Mouse (Mus musculus): Measurements from ENCODE around the gene 4930404N11Rik. TPM values are rescaled to one million over a fixed set of nuclear protein-coding genes. Genes with fewer than 3 reads are reported as not detected.

The 4930404N11Rik gene
- polyA plus RNA-seq, 1 experiment from 2014 or later = 0.37 TPM

DNA sequence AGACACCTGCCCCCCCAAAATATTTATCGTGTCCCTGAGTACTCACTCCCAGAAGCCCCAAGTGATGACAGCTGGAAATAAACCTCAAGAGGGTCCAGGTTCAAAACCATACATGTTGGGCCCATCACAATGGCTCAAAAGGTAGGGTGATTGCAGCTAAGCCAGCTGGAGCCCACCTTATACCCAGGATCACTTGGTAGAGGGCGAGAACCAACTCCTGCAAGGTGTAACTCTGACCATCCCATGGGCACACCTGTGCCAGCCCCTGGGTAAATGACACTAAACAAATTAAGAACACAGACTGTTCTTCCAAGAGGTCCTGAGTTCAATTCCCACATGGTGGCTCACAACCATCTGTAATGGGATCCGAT lies 13.6 kb upstream of the 4930404N11Rik start:
- H3K9me3 ChIP-seq (ENCODE audit: control insufficient read depth, low read length) = no peaks in the 10 kb centered on the region
- H3K27ac ChIP-seq (replicated peaks; ENCODE audit: low read depth, low read length) = peak overlapping the region; percentile 72
- peaks cover 9% of the 10 kb centered on the region; the same call in 1 of the 2 replicates for H3K36me3 ChIP-seq (ENCODE audit: control insufficient read depth, insufficient read depth, low read length)
- WGBS = 61% methylated on average over 3 of the region's 3 CpGs
- H3K9ac ChIP-seq (replicated peaks; ENCODE audit: low read length) = no peak overlapping the region; the same call in 1 of the 2 replicates
- ATAC-seq (ENCODE audit: low FRiP score, low TSS enrichment) (no peak), DNase-seq (no peak)
- peak overlapping the region; percentile 85 for H3K4me3 ChIP-seq (replicated peaks; ENCODE audit: low read depth, low read length)
- H3K4me1 ChIP-seq (ENCODE audit: control insufficient read depth, insufficient read depth, low read length) = peaks cover 20% of the 10 kb centered on the region
- no peaks in the 10 kb centered on the region for H3K27me3 ChIP-seq (ENCODE audit: control insufficient read depth, insufficient read depth, low read length)
- peak overlapping the region; percentile 63 for H3K4me2 ChIP-seq (ENCODE audit: low read length)

DNA sequence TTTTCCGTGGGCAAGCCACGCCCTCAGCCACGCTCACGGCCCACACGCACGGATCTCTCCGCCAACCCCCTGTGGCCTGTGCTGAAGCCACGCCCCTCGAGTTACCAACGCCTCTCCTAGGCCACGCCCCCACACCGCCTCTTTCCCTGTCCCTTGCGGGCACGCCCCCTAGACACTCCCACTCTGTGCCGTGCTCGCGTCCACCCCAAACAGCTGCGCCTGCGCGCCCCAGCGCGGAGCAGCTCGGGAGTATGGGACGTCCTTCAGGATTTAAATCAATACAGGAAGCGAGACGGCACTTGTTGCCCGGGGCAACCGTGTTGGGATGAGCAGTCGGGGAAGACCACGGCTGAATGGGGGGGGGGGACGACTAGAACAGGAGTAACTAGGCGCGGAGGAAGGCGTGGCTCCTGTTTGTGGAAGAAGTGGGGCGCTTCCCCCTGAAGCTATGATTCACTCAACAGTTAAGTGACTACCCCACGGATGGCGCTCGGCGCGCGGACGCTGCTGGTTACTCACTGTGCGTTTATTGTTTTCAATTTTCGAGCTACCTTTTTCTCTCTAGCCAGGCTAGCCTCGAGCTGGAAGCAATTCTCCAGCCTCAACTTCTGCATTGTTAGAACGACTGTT lies 13.1 kb upstream of the 4930404N11Rik start:
- Histone ChIP-seq H3K4me2 (ENCODE audit: low read length) (peak overlapping the region; percentile 63), H3K4me1 (ENCODE audit: control insufficient read depth, insufficient read depth, low read length) (peaks cover 20% of the 10 kb centered on the region), H3K4me3 (replicated peaks; ENCODE audit: low read depth, low read length) (peak overlapping the region; percentile 85), H3K36me3 (ENCODE audit: control insufficient read depth, insufficient read depth, low read length) (peaks cover 14% of the 10 kb centered on the region), H3K9me3 (ENCODE audit: control insufficient read depth, low read length) (no peaks in the 10 kb centered on the region), H3K27ac (replicated peaks; ENCODE audit: low read depth, low read length) (peak overlapping the region; percentile 85), H3K9ac (replicated peaks; ENCODE audit: low read length) (peak overlapping the region; percentile 92), H3K27me3 (ENCODE audit: control insufficient read depth, insufficient read depth, low read length) (no peaks in the 10 kb centered on the region)
- peak; percentile 100 for DNase-seq
- peak; percentile 98 for ATAC-seq (ENCODE audit: low FRiP score, low TSS enrichment)
- under 1% methylated on average over 46 of the region's 46 CpGs for WGBS

DNA sequence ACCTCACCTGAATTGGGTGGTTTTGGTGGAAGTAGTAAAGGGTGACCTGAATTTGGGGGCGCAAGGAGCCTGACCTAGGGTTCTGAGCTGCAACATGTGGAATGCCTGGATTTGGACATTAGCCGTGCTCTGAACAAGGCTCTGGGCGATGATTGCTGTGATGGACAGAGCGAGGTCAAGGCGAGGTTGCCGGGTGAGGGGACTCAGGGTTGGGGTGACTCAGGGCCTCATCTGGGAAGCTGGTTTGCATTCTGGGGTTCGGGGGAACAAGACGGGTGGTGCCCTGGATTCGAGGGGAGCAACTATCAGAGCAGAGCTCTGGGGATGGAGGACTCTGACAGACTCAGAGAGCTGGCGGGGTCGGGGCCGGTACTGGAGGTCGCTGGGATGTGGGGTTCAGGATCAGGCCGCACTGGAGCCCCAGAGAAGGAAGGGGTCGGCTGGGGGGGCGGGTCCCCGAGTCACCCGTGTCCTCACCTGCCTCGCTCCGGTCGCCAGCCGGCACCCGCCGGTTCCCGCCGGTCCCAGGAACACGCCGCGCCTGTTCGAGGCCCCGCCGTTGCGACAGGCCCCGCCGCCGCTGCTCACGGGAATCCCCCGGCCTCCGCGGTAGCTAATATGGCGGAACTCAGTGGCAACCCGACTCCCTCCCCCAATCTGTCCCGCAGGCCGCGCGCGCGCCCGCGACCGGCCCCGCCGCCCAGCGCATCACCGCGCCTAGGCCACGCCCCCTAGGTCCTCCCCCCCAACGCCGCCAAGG lies 12.4 kb upstream of the 4930404N11Rik start, which contains the start of gene Fzr1:
TSS of gene Fzr1 (minus strand) at position 724 of the 760 bp plus-strand sequence.
- Histone ChIP-seq H3K27me3 (ENCODE audit: control insufficient read depth, insufficient read depth, low read length) (no peaks in the 10 kb centered on the region), H3K36me3 (ENCODE audit: control insufficient read depth, insufficient read depth, low read length) (peaks cover 21% of the 10 kb centered on the region), H3K4me3 (replicated peaks; ENCODE audit: low read depth, low read length) (peak within 1 kb of the TSS; percentile 85), H3K4me2 (ENCODE audit: low read length) (peak within 1 kb of the TSS; percentile 91), H3K9me3 (ENCODE audit: control insufficient read depth, low read length) (no peaks in the 10 kb centered on the region), H3K4me1 (ENCODE audit: control insufficient read depth, insufficient read depth, low read length) (peaks cover 20% of the 10 kb centered on the region), H3K27ac (replicated peaks; ENCODE audit: low read depth, low read length) (peak within 1 kb of the TSS; percentile 85), H3K9ac (replicated peaks; ENCODE audit: low read length) (peak within 1 kb of the TSS; percentile 92)
- WGBS = under 1% methylated on average over 58 of the region's 59 CpGs
- no peak for DNase-seq
- peak; percentile 49 for ATAC-seq (ENCODE audit: low FRiP score, low TSS enrichment)

DNA sequence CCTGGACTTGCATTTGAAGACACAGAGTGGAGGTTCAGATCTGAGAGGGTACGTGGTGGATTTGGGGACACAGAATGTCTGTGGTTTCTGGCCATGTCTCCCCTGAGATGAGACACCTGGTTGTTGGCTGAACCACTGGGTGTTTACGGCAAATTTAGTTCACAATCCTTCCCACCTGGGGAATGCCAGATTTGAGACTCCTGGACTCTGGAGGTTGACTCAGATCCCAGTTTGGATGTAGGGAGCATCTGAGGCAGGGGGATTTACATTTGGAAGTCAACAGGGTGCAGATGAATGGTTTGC lies 11.7 kb upstream of the 4930404N11Rik start:
- Histone ChIP-seq H3K4me3 (replicated peaks; ENCODE audit: low read depth, low read length) (peak overlapping the region; percentile 85), H3K27ac (replicated peaks; ENCODE audit: low read depth, low read length) (no peak overlapping the region), H3K9me3 (ENCODE audit: control insufficient read depth, low read length) (no peaks in the 10 kb centered on the region), H3K9ac (replicated peaks; ENCODE audit: low read length) (peak overlapping the region; percentile 92), H3K27me3 (ENCODE audit: control insufficient read depth, insufficient read depth, low read length) (no peaks in the 10 kb centered on the region), H3K4me2 (ENCODE audit: low read length) (peak overlapping the region; percentile 91), H3K36me3 (ENCODE audit: control insufficient read depth, insufficient read depth, low read length) (peaks cover 24% of the 10 kb centered on the region), H3K4me1 (ENCODE audit: control insufficient read depth, insufficient read depth, low read length) (peaks cover 20% of the 10 kb centered on the region)
- DNase-seq (no peak), ATAC-seq (ENCODE audit: low FRiP score, low TSS enrichment) (no peak)
- 65% methylated on average over 2 of the region's 2 CpGs for WGBS

DNA sequence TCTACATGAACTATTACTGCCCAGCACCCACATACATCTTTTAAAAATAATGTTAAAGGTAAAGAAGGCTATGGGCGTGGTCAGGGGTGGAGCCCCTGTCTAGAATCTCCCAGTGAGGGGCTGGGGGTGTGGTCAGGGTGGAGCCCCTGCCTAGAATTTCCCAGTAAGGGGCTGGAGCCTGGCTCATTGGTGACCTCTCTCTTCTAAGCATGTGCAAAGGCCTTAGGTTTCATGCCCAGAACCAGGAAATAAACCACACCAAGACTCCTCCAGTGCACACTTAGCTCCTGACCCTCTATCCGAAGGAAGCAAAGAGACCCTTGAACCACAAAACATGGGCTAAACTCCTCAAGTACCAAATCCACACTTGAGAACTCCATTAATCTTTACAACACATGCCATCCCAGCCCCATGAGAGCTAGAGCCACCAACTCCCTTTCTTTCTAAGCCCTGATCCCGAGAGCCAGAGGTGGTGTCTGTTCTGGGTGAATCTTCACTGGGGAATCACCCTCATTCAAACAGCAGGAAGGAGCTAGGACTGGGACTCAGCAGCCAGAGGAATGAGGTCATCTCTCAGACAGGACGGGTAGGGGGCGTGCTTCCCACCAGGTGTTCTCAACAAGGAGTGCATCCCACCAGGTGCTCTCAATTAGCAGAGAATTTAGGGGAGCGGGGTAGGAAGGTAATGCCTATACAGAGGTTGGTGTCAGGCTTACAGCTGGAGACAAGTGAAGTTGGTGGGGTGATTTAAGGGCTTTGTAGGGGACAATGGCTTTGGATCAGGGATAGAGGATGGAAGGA lies 11.1 kb upstream of the 4930404N11Rik start:
- WGBS = 45% methylated on average over 6 of the region's 6 CpGs
- no peaks in the 10 kb centered on the region for H3K27me3 ChIP-seq (ENCODE audit: control insufficient read depth, insufficient read depth, low read length)

DNA sequence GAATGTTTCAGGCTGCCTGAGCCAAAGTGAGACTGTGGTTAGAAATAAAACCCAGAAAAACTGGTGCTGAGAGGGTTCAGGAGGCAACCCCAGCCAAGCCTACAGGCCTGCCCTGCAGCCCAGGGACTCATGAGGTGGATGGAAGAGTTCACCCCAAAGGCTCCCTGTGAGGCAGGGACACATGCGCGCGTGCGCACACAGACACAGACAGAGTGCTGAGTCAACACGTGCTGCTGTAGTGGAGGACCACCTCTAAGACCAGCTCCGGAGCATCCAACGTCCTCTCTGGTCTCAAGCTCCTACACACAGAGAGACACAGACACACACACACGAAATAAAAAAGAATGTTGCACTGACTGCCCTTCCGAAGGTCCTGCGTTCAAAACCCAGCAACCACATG lies 9.7 kb upstream of the 4930404N11Rik start:
- Histone ChIP-seq H3K36me3 (ENCODE audit: control insufficient read depth, insufficient read depth, low read length) (peaks cover 37% of the 10 kb centered on the region), H3K4me1 (ENCODE audit: control insufficient read depth, insufficient read depth, low read length) (peaks cover 20% of the 10 kb centered on the region), H3K9me3 (ENCODE audit: control insufficient read depth, low read length) (no peaks in the 10 kb centered on the region), H3K9ac (replicated peaks; ENCODE audit: low read length) (no peak overlapping the region), H3K27ac (replicated peaks; ENCODE audit: low read depth, low read length) (no peak overlapping the region), H3K4me3 (replicated peaks; ENCODE audit: low read depth, low read length) (no peak overlapping the region), H3K4me2 (ENCODE audit: low read length) (no peak overlapping the region), H3K27me3 (ENCODE audit: control insufficient read depth, insufficient read depth, low read length) (no peaks in the 10 kb centered on the region)
- WGBS = 96% methylated on average over 10 of the region's 10 CpGs
- DNase-seq = no peak
- no peak for ATAC-seq (ENCODE audit: low FRiP score, low TSS enrichment)

More for the DNA sequence above, 11.1 kb upstream of the 4930404N11Rik start:
- Histone ChIP-seq H3K36me3 (ENCODE audit: control insufficient read depth, insufficient read depth, low read length) (peaks cover 24% of the 10 kb centered on the region), H3K4me2 (ENCODE audit: low read length) (peak overlapping the region; percentile 91), H3K9ac (replicated peaks; ENCODE audit: low read length) (peak overlapping the region; percentile 92; the same call in 1 of the 2 replicates), H3K9me3 (ENCODE audit: control insufficient read depth, low read length) (no peaks in the 10 kb centered on the region), H3K27ac (replicated peaks; ENCODE audit: low read depth, low read length) (no peak overlapping the region), H3K4me1 (ENCODE audit: control insufficient read depth, insufficient read depth, low read length) (peaks cover 20% of the 10 kb centered on the region), H3K4me3 (replicated peaks; ENCODE audit: low read depth, low read length) (peak overlapping the region; percentile 85)
- ATAC-seq (ENCODE audit: low FRiP score, low TSS enrichment) (no peak), DNase-seq (no peak)

DNA sequence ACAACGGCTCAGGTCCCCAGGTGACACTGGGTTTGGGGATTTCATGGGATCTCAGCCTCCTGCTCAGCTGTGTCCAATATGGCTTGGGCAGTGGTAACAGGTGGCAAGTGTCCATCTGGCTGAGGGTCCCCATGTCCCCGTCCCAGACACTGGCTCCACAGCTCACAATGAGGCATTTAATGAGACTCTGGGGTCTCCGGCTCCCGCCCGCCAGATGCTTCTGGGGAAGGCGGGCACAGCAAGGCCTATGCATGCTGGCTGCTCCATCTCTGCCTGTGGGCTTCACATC lies 1.5 kb upstream of the 4930404N11Rik start:
- DNase-seq (no peak), ATAC-seq (ENCODE audit: low FRiP score, low TSS enrichment) (no peak)
- Histone ChIP-seq H3K27me3 (ENCODE audit: control insufficient read depth, insufficient read depth, low read length) (peaks cover 14% of the 10 kb centered on the region; the same call in 1 of the 2 replicates), H3K9ac (replicated peaks; ENCODE audit: low read length) (no peak overlapping the region), H3K4me3 (replicated peaks; ENCODE audit: low read depth, low read length) (no peak overlapping the region), H3K4me2 (ENCODE audit: low read length) (no peak overlapping the region), H3K36me3 (ENCODE audit: control insufficient read depth, insufficient read depth, low read length) (peaks cover 56% of the 10 kb centered on the region), H3K4me1 (ENCODE audit: control insufficient read depth, insufficient read depth, low read length) (peaks cover 20% of the 10 kb centered on the region), H3K9me3 (ENCODE audit: control insufficient read depth, low read length) (no peaks in the 10 kb centered on the region), H3K27ac (replicated peaks; ENCODE audit: low read depth, low read length) (no peak overlapping the region)
- 60% methylated on average over 6 of the region's 6 CpGs for WGBS

DNA sequence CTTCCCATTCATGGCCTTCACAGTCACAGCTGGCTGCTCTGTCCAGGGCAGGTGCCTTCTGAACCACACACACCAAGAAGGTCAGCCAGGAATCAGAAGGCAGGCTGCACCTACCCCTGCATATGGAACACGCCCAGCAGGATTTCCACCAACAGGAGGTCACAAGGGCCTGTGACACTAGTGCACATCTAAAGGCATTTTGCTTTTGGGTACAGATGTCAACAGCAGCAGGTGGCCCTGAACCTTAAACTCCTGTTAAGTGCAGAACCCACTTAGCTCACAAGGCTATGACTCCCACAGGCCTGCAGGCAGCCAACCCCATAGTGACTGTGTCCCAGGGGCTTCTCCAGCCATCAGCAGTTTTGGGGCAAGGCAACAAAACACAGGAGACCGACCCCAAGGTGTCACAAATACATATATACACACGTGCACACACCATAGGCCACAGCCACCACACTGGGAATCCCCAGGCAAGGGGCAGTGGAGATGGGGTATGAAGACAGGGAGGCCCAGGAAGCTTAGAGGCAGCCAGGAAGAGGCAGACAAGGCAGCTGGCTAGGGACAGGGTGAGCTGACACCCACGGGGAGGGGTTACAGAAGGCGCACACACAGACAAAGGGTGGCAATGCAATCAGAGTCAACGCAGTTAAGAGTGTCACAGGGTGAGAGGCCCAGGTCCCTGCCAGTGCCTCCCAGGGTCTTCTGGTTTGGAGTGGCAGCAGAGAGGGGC lies 1.0 kb upstream of the 4930404N11Rik start:
- Histone ChIP-seq H3K27me3 (ENCODE audit: control insufficient read depth, insufficient read depth, low read length) (peaks cover 14% of the 10 kb centered on the region; the same call in 1 of the 2 replicates), H3K36me3 (ENCODE audit: control insufficient read depth, insufficient read depth, low read length) (peaks cover 55% of the 10 kb centered on the region), H3K4me2 (ENCODE audit: low read length) (no peak overlapping the region), H3K9ac (replicated peaks; ENCODE audit: low read length) (no peak overlapping the region), H3K9me3 (ENCODE audit: control insufficient read depth, low read length) (no peaks in the 10 kb centered on the region), H3K4me3 (replicated peaks; ENCODE audit: low read depth, low read length) (no peak overlapping the region), H3K27ac (replicated peaks; ENCODE audit: low read depth, low read length) (no peak overlapping the region), H3K4me1 (ENCODE audit: control insufficient read depth, insufficient read depth, low read length) (peaks cover 20% of the 10 kb centered on the region)
- ATAC-seq (ENCODE audit: low FRiP score, low TSS enrichment) (no peak), DNase-seq (no peak)
- 78% methylated on average over 6 of the region's 6 CpGs for WGBS
